Mouse (Mus musculus) left cerebral cortex, postnatal 4 days (tissue): ENCODE results near the gene Cbx2. TPM values are rescaled to one million over a fixed set of nuclear protein-coding genes. Genes with fewer than 3 reads are reported as not detected.

Experiments used
- DNase-seq: peaks from one replicate; pipeline ENCODE4 v3.0.0-alpha.2; 2022
- intact Hi-C: fragments of 180-260 bp; cut with DNase I; formaldehyde crosslinking; loops from one replicate; pipeline ENCODE4 v1.15.1; 2025
- total RNA-seq, 2 experiments: library from RNA; stranded (reverse); gene quantifications; 2 replicates each; pipeline ENCODE4 v1.2.3; 2021

Cbx2 gene
- total RNA-seq, 2 experiments from 2014 or later = 6.8 to 7.4 TPM

- intact Hi-C loops = loop anchor here (10.0 kb wide), 1 partner anchor 140 kb away; no protein-coding TSS in a partner anchor
- DNase-seq = no peak
Observed at GRCm38 (mm10) chr11:119054351-119055345, 31.9 kb downstream of the Cbx2 start.

- no peak for DNase-seq
- intact Hi-C loops = loop anchor here (10.0 kb wide), 1 partner anchor 139 kb away; no protein-coding TSS in a partner anchor
Observed at GRCm38 (mm10) chr11:119055571-119056131, 32.9 kb downstream of the Cbx2 start.

- DNase-seq = peak; percentile 72
- intact Hi-C loops = loop anchor here (10.0 kb wide), 1 partner anchor 138 kb away; no protein-coding TSS in a partner anchor
Observed at GRCm38 (mm10) chr11:119056301-119057211, 33.8 kb downstream of the Cbx2 start.

- intact Hi-C loops = loop anchor here (10.0 kb wide), 1 partner anchor 138 kb away; no protein-coding TSS in a partner anchor
- DNase-seq = no peak
Observed at GRCm38 (mm10) chr11:119057291-119057690, 34.5 kb downstream of the Cbx2 start.

GRCm38 (mm10) chr11:119058041-119058995 lies 35.6 kb downstream of the Cbx2 start:
- no peak for DNase-seq
- intact Hi-C loops = loop anchor here (10.0 kb wide), 1 partner anchor 136 kb away; no protein-coding TSS in a partner anchor

GRCm38 (mm10) chr11:119059256-119059655 lies 36.5 kb downstream of the Cbx2 start:
- no peak for DNase-seq
- intact Hi-C loops = loop anchor here (10.0 kb wide), 1 partner anchor 136 kb away; no protein-coding TSS in a partner anchor

- DNase-seq = no peak
Observed at GRCm38 (mm10) chr11:119066841-119067240, 44.1 kb downstream of the Cbx2 start.

GRCm38 (mm10) chr11:119072239-119072638 lies 49.5 kb downstream of the Cbx2 start:
- DNase-seq = no peak
- intact Hi-C loops = no loop called here

More at GRCm38 (mm10) chr11:119066841-119067240, 44.1 kb downstream of the Cbx2 start:
- intact Hi-C loops = no loop called here

GRCm38 (mm10) chr11:119072986-119073385 lies 50.2 kb downstream of the Cbx2 start:
- intact Hi-C loops = no loop called here
- no peak for DNase-seq

GRCm38 (mm10) chr11:119073876-119074433 lies 51.2 kb downstream of the Cbx2 start:
- DNase-seq = no peak
- intact Hi-C loops = no loop called here

- no peak for DNase-seq
- intact Hi-C loops = no loop called here
Observed at GRCm38 (mm10) chr11:119075805-119076204, 53.0 kb downstream of the Cbx2 start.

- intact Hi-C loops = no loop called here
- no peak for DNase-seq
Observed at GRCm38 (mm10) chr11:119077755-119078154, 55.0 kb downstream of the Cbx2 start.

- DNase-seq = peak; percentile 88
- intact Hi-C loops = no loop called here
Observed at GRCm38 (mm10) chr11:119078691-119079444, 56.1 kb downstream of the Cbx2 start.

- DNase-seq = no peak
- intact Hi-C loops = no loop called here
Observed at GRCm38 (mm10) chr11:119079445-119079837, 56.7 kb downstream of the Cbx2 start.

GRCm38 (mm10) chr11:119080461-119081147 lies 57.8 kb downstream of the Cbx2 start:
- intact Hi-C loops = loop anchor here (10.0 kb wide), 1 partner anchor 114 kb away; no protein-coding TSS in a partner anchor

More at GRCm38 (mm10) chr11:119080461-119081147, 57.8 kb downstream of the Cbx2 start:
- DNase-seq = no peak
